Mouse (Mus musculus) gastrocnemius, postnatal 36 days (tissue): ENCODE measurements around the gene Ppip5k2. TPM values are rescaled to one million over a fixed set of nuclear protein-coding genes. Genes with fewer than 3 reads are reported as not detected.

Source experiments
- DNase-seq, 2 experiments: peaks; one replicate each; pipeline ENCODE4 v3.0.0; 2022
- intact Hi-C: fragments of 180-260 bp; cut with DNase I; formaldehyde crosslinking; loops from one replicate; pipeline ENCODE4 v1.15.1; 2025
- total RNA-seq, 2 experiments: library from RNA; stranded (reverse); gene quantifications; 2 replicates each; pipeline ENCODE4 v1.2.3; 2021

Ppip5k2 gene
- total RNA-seq, 2 experiments from 2014 or later: 1.7 to 2.0 TPM

DNA sequence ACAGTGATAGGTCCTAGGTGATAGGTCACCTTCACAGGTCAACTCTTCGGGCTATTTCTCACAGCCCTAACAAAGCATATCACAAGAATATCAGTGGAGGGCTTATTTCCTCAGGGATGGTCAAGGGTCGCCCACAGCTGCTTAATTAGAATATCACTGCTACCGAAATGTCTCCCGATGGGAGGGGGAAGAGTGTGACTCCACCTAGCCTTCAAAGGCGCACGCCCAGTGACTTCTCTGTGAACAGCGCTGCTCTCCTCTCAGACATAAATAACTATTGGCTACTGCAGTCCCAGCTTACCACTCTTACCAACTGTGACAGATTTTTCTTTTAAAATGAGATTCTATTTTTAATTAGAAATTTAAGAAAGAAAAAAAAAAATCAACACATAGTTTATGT lies 9.6 kb downstream of the Ppip5k2 start:
- DNase-seq: no peak
- intact Hi-C loops: no loop called here

GRCm38 (mm10) chr1:97759841-97760240 lies 10.4 kb downstream of the Ppip5k2 start:
- intact Hi-C loops: no loop called here
- no peak for DNase-seq

DNA sequence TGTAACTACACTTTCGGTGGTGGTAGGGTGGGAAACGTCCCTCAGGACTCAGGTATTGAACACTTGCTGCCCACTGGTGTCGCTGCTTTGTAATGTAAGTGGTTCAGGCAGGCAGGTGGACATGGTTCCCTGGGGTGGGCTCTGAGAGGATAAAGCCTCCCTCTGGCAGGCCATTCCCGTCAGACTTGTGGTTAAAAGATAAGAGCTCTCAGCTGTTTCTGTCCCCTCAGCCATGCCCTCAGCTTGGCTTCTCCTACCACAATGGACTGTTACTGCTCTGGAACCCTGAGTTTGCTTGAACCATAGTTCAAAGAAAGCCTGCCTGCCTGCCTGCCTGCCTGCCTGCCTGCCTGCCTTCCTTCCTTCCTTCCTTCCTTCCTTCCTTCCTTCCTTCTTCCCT lies 15.8 kb downstream of the Ppip5k2 start:
- intact Hi-C loops: no loop called here
- DNase-seq: no peak

DNA sequence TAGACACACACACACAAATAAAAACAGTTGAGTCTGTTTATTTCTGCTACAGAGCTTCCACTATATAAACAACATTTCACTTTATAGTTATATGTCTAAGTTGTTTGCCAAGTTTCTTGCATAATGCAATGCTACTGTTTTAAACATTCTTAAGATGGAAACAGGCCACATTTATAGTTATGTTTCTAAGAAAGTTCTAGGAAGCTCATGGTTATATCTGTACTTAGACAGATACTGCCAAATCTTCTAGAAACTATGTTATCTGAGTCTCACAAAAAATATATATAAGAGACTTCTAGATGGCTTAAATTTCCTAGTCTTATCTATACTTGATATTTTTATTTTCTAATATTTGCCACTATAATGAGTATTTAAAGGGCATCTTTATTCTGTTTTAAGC lies 17.0 kb downstream of the Ppip5k2 start:
- intact Hi-C loops: no loop called here

DNA sequence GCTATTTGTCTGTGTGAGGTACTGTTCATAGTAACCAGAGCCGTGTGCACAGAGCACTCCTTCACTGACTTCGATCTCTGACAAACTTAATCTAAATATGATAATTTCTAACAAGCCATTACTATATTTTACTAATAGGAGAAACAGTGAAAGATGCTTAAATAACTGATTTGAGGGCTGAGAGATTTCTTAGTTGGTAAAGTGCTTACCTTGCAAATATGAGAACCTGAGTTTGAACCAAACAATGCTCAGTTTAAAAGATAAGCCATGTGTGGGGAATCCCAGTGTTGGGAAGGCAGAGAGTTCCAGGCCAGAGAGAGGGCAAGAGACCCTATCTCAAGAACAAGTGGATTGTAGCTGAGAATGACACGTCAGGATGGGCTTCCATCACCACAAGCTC lies 22.0 kb downstream of the Ppip5k2 start:
- DNase-seq: no peak
- intact Hi-C loops: no loop called here

More for the DNA sequence above, 17.0 kb downstream of the Ppip5k2 start:
- DNase-seq: no peak

GRCm38 (mm10) chr1:97746261-97746660 lies 23.9 kb downstream of the Ppip5k2 start:
- intact Hi-C loops: no loop called here
- DNase-seq: no peak

GRCm38 (mm10) chr1:97745712-97746111 lies 24.5 kb downstream of the Ppip5k2 start:
- DNase-seq: no peak
- intact Hi-C loops: no loop called here

DNA sequence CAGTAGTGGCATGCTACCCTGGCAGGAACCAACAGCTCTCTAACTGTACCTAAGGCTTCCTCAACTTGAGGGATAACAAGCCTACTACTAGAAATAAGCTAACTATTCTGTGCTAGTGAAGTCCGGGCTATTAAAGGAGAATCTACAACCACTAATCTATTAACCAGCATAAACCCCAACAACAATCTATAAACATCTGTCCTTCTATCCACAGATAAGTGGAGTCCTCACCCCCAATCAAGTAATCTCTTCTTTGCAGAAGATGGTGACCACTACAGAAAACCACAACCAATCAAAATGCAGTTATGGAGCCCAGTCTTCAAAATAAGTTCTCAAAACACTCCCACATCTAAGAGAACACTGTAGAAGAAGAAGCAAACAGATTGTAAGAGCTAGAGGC lies 27.1 kb downstream of the Ppip5k2 start:
- intact Hi-C loops: no loop called here

DNA sequence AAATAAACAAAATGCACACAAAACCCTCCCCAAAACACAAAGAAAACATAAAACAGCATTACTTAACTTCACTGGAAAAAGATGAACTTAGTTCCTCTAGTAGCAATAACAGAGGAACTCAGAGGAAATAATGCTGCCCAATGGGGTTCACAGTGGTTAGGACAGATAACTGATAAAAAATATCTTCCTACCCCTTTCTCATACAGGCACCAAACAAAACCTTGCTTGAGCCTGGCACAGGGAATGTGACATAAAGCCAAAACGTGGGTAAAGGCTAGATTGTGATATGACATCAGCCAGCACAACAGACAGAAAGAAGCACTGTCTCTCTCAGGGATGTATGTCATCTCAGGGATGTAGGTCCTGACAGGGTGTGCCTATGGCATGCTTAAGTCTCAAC lies 40.9 kb downstream of the Ppip5k2 start:
- intact Hi-C loops: no loop called here
- DNase-seq: no peak

More for the DNA sequence above, 27.1 kb downstream of the Ppip5k2 start:
- no peak for DNase-seq

- intact Hi-C loops: no loop called here
- DNase-seq: no peak
These were observed 43.5 kb downstream of the Ppip5k2 start for GRCm38 (mm10) chr1:97726730-97727129.

- DNase-seq: no peak
- intact Hi-C loops: no loop called here
These were observed 51.8 kb downstream of the Ppip5k2 start for GRCm38 (mm10) chr1:97718440-97718839.

- no peak for DNase-seq
- intact Hi-C loops: no loop called here
These were observed 55.8 kb downstream of the Ppip5k2 start for GRCm38 (mm10) chr1:97714334-97714868.

- DNase-seq: no peak
- intact Hi-C loops: no loop called here
These were observed 59.7 kb downstream of the Ppip5k2 start for GRCm38 (mm10) chr1:97710520-97710919.

GRCm38 (mm10) chr1:97705389-97705788 lies 64.8 kb downstream of the Ppip5k2 start:
- intact Hi-C loops: no loop called here
- no peak for DNase-seq

- intact Hi-C loops: no loop called here
- DNase-seq: no peak
These were observed 65.6 kb downstream of the Ppip5k2 start for GRCm38 (mm10) chr1:97704646-97705045.

GRCm38 (mm10) chr1:97698956-97699570 lies 71.1 kb downstream of the Ppip5k2 start:
- intact Hi-C loops: loop anchor here (10.0 kb wide), 1 partner anchor 584 kb away; no protein-coding TSS in a partner anchor
- no peak for DNase-seq

DNA sequence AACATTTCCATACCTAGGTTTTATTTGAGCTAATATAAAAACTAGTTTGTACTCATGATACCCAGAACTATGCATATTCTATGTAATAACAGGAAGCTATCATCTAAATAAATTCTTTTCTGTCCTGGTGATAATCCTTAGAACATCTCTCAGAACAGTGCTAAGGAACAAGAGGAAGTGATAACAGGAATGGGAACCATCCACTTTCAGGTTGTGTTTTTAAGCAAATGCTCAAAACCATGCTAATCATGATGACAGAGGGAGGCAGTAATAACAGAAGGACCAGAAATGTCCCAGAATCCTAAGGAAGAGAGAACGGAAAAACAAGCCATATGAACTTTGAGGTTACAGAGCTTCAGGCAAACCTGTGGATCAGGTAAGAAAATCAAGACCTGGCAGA lies 72.9 kb downstream of the Ppip5k2 start:
- intact Hi-C loops: loop anchor here (10.0 kb wide), 1 partner anchor 582 kb away; no protein-coding TSS in a partner anchor
- DNase-seq: no peak

DNA sequence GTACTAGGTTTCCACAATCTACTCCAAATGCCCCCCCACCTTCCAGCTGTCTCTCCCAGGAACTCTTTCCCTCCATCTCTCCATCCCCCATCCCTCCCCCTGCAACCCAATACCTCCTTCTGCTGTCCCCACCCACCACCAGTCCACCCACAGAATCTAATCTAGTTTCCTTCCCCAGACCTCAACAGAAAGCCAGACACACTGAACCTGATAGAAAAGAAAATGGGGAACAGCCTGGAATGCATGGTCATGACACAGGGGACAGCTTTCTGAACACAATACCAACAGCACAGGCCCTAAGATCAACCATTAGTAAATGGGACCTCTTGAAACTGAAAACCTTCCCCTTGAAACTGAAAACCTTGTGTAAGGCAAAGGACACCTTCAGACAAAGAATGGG lies 76.4 kb downstream of the Ppip5k2 start:
- intact Hi-C loops: loop anchor here (5.0 to 10.0 kb wide), 2 partner anchors 197 to 579 kb away; no protein-coding TSS in a partner anchor
- DNase-seq: no peak

DNA sequence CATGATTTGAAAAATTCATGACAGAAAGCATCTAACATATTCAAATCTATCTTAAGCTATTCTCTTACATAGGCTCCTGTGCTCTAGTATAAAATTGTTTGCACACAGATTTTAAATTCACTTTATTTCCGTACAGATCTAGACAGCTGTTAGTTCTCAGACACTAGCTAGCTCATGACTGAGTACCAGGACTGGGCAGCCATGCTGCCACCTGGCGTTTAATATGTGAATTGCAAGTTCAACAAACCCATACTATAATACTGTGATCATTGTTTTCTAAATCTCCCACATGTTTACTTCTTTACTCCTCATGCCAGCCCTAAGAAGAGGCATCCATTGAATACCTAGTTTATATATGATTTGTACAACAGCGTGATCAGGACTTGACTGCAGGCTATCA lies 81.5 kb downstream of the Ppip5k2 start:
- intact Hi-C loops: no loop called here
- no peak for DNase-seq

GRCm38 (mm10) chr1:97676526-97677177 lies 93.6 kb downstream of the Ppip5k2 start:
- no peak for DNase-seq
- intact Hi-C loops: no loop called here

- intact Hi-C loops: no loop called here
- no peak for DNase-seq
These were observed 94.1 kb downstream of the Ppip5k2 start for GRCm38 (mm10) chr1:97676115-97676514.

- DNase-seq: no peak
- intact Hi-C loops: no loop called here
These were observed 97.4 kb downstream of the Ppip5k2 start for GRCm38 (mm10) chr1:97672849-97673248.
